Mouse (Mus musculus): ENCODE measurements around the gene Hccs. TPM values are rescaled to one million over a fixed set of nuclear protein-coding genes. Genes with fewer than 3 reads are reported as not detected.

Gene Hccs
- polyA plus RNA-seq, 1 experiment, result 6.6 TPM

- TF ChIP-seq CTCF (IDR thresholded peaks at IDR 0.05; ENCODE audit: insufficient read depth, low read length) (no peak; the same call in 1 of the 2 replicates), POLR2A (IDR thresholded peaks at IDR 0.05; ENCODE audit: borderline replicate concordance, extremely low read depth, low read depth, low read length) (no peak)
- no peak overlapping the region for H3K4me3 ChIP-seq (replicated peaks; ENCODE audit: extremely low read depth, low read depth, low read length)
- DNase-seq, result peak; percentile 18
- WGBS, result 40% methylated on average over 3 of the region's 3 CpGs
- H3K4me1 ChIP-seq (ENCODE audit: control insufficient read depth, insufficient read depth, low read length), result peaks cover 4% of the 10 kb centered on the region; the same call in 1 of the 2 replicates
These were observed 16.2 kb downstream of the Hccs start for GRCm38 (mm10) chrX:169303945-169304344.

GRCm38 (mm10) chrX:169302271-169303045 is 17.7 kb downstream of the Hccs start:
- H3K4me1 ChIP-seq (ENCODE audit: control insufficient read depth, insufficient read depth, low read length), result peaks cover 4% of the 10 kb centered on the region; the same call in 1 of the 2 replicates
- TF ChIP-seq POLR2A (IDR thresholded peaks at IDR 0.05; ENCODE audit: borderline replicate concordance, extremely low read depth, low read depth, low read length) (no peak), CTCF (IDR thresholded peaks at IDR 0.05; ENCODE audit: insufficient read depth, low read length) (no peak)
- WGBS, result 59% methylated on average over 26 of the region's 26 CpGs
- peak; percentile 8 for DNase-seq
- no peak overlapping the region for H3K4me3 ChIP-seq (replicated peaks; ENCODE audit: extremely low read depth, low read depth, low read length)

DNA sequence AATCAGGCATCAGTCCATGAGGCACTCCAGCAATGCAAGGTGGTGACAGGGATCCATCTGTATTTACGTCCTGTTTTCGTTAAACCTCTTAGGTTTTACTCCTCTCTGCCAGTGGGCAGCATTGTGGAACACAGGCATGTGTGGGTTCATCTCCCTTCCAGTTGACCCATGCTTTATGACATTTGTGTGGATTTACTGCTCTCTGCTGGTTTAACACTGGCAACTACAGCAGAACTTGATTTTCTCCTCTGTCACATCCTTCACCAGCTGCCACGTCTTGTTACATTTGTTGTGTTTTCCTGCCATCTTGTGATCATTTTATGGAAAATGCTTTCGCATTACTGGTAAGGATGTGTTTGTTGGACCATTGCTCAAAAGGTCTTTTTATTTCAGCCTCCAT is 20.6 kb downstream of the Hccs start:
- H3K4me1 ChIP-seq (ENCODE audit: control insufficient read depth, insufficient read depth, low read length), result peaks cover 4% of the 10 kb centered on the region; the same call in 1 of the 2 replicates
- H3K4me3 ChIP-seq (replicated peaks; ENCODE audit: extremely low read depth, low read depth, low read length), result no peak overlapping the region
- no peak for DNase-seq
- WGBS, result 68% methylated on average over 4 of the region's 4 CpGs
- TF ChIP-seq CTCF (IDR thresholded peaks at IDR 0.05; ENCODE audit: insufficient read depth, low read length), result no peak
- no peak for TF ChIP-seq POLR2A (IDR thresholded peaks at IDR 0.05; ENCODE audit: borderline replicate concordance, extremely low read depth, low read depth, low read length)

DNA sequence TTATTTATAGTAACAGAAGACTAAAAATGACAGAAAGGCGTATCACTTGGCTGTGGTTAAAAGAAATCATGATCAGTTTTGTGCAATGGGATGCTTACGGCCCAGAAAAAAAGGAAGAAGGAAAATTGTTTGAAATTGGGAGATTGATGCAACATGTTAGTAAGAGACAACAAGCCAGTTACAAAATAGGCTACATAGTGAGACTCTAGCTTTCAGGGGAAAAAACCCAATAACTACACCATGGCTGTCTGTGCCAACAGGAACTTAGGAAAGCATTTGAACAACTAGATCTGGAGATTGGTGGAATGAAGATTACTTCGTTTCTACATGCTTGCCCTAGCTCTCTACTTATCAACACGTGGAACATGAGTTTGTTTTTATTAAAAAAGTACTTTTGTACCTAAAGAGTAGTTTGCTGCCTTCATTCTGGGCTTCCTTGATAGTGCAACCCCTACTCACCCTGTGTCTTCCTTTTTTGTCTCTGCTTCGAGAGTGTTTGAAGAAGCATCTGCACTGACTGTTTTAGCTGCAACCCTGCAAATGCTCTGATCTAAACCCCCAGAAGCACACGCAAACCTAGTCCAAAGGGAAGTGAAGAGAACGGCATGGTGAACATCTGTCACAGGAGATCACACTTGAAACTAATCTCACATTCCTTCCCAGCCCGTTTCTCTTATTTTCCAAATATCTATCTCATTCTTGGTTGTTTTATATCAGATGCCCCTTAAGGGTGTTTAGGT is 56.6 kb downstream of the Hccs start:
- 63% methylated on average over 8 of the region's 8 CpGs for WGBS
- Histone ChIP-seq H3K4me3 (replicated peaks; ENCODE audit: extremely low read depth, low read depth, low read length) (no peak overlapping the region), H3K4me1 (ENCODE audit: control insufficient read depth, insufficient read depth, low read length) (no peaks in the 10 kb centered on the region)
- TF ChIP-seq CTCF (IDR thresholded peaks at IDR 0.05; ENCODE audit: insufficient read depth, low read length) (no peak), POLR2A (IDR thresholded peaks at IDR 0.05; ENCODE audit: borderline replicate concordance, extremely low read depth, low read depth, low read length) (no peak)
- DNase-seq, result no peak

- WGBS, result 62% methylated on average over 2 of the region's 2 CpGs
- no peak overlapping the region for H3K4me3 ChIP-seq (replicated peaks; ENCODE audit: extremely low read depth, low read depth, low read length)
- no peak for DNase-seq
- no peaks in the 10 kb centered on the region for H3K4me1 ChIP-seq (ENCODE audit: control insufficient read depth, insufficient read depth, low read length)
- TF ChIP-seq POLR2A (IDR thresholded peaks at IDR 0.05; ENCODE audit: borderline replicate concordance, extremely low read depth, low read depth, low read length) (no peak), CTCF (IDR thresholded peaks at IDR 0.05; ENCODE audit: insufficient read depth, low read length) (no peak)
These were observed 58.0 kb downstream of the Hccs start for GRCm38 (mm10) chrX:169262212-169262611.

GRCm38 (mm10) chrX:169261034-169261433 is 59.1 kb downstream of the Hccs start:
- no peak for TF ChIP-seq POLR2A (IDR thresholded peaks at IDR 0.05; ENCODE audit: borderline replicate concordance, extremely low read depth, low read depth, low read length)
- TF ChIP-seq CTCF (IDR thresholded peaks at IDR 0.05; ENCODE audit: insufficient read depth, low read length), result no peak
- Histone ChIP-seq H3K4me3 (replicated peaks; ENCODE audit: extremely low read depth, low read depth, low read length) (no peak overlapping the region), H3K4me1 (ENCODE audit: control insufficient read depth, insufficient read depth, low read length) (no peaks in the 10 kb centered on the region)
- DNase-seq, result no peak
- WGBS, result 70% methylated on average over 3 of the region's 3 CpGs

DNA sequence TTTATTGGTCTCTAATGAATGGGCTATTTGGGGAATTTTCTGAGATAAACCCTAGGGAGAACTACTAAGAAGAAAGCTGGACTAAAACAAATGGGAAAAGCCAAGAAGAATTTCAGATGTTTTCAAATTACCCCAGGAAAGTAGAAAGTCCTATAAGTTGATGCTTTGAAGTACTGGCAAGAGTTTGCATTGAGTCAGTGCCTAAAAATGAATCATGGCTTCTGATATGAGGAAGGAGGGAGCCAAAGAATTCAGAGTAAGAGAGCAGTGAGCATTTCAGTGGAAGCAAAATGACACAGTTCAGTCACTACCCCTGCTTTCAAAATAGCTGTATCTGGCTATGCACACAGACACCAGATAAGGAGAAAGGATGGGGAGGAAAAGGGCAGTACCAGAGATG is 63.4 kb downstream of the Hccs start:
- TF ChIP-seq POLR2A (IDR thresholded peaks at IDR 0.05; ENCODE audit: borderline replicate concordance, extremely low read depth, low read depth, low read length) (no peak), CTCF (IDR thresholded peaks at IDR 0.05; ENCODE audit: insufficient read depth, low read length) (no peak)
- no peak overlapping the region for H3K4me3 ChIP-seq (replicated peaks; ENCODE audit: extremely low read depth, low read depth, low read length)
- no peak for DNase-seq
- no peaks in the 10 kb centered on the region for H3K4me1 ChIP-seq (ENCODE audit: control insufficient read depth, insufficient read depth, low read length)

DNA sequence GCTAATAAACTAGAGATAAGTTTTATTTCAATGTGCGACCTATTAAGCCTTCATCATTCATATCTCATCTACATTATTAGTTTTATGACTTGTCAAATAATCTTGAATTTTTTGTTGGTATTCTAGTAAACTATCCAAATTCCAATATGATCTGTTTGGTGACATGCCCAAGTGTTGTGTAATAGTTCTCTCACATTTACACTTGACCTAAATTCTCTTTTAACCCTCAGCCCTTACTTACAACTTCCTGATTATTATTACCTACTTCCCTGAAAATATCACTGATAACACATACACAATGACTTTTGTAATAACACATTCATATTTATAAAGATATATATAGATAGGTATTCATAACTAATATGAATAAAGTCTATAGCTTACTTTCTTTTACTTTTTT is 64.3 kb downstream of the Hccs start:
- 49% methylated on average over 1 of the region's 1 CpGs for WGBS
- Histone ChIP-seq H3K4me1 (ENCODE audit: control insufficient read depth, insufficient read depth, low read length) (no peaks in the 10 kb centered on the region), H3K4me3 (replicated peaks; ENCODE audit: extremely low read depth, low read depth, low read length) (no peak overlapping the region)
- TF ChIP-seq CTCF (IDR thresholded peaks at IDR 0.05; ENCODE audit: insufficient read depth, low read length) (no peak), POLR2A (IDR thresholded peaks at IDR 0.05; ENCODE audit: borderline replicate concordance, extremely low read depth, low read depth, low read length) (no peak)
- no peak for DNase-seq

GRCm38 (mm10) chrX:169222357-169223062 is 97.7 kb downstream of the Hccs start:
- no peak for DNase-seq
- 55% methylated on average over 3 of the region's 3 CpGs for WGBS

More at GRCm38 (mm10) chrX:169222357-169223062, 97.7 kb downstream of the Hccs start:
- H3K4me1 ChIP-seq (ENCODE audit: control insufficient read depth, insufficient read depth, low read length), result no peaks in the 10 kb centered on the region
- H3K4me3 ChIP-seq (replicated peaks; ENCODE audit: extremely low read depth, low read depth, low read length), result no peak overlapping the region
- TF ChIP-seq POLR2A (IDR thresholded peaks at IDR 0.05; ENCODE audit: borderline replicate concordance, extremely low read depth, low read depth, low read length) (no peak), CTCF (IDR thresholded peaks at IDR 0.05; ENCODE audit: insufficient read depth, low read length) (no peak)
